Mouse (Mus musculus) small intestine, adult 2 months (tissue): ENCODE results near the gene Plekhd1.

Experiments
- CTCF ChIP-seq: fragments of 200-500 bp; IDR thresholded peaks from 2 replicates; pipeline ENCODE4 v1.5.1; 2012; ENCODE audit warnings: low read depth, mild to moderate bottlenecking, control low read depth, inconsistent platforms, low read length, moderate library complexity, mixed read lengths; ENCODE audit not compliant: insufficient replicate concordance, insufficient read length; ENCODE audit errors: extremely low read depth
- POLR2A ChIP-seq: fragments of 200-500 bp; IDR thresholded peaks from 2 replicates; pipeline ENCODE4 v1.6.1; 2012; ENCODE audit warnings: low read depth, mild to moderate bottlenecking, control low read depth, inconsistent platforms, low read length, moderate library complexity

- TF ChIP-seq CTCF, result no peak
- TF ChIP-seq POLR2A, result no peak
Measured at GRCm38 (mm10) chr12:80644506-80644868, 47.9 kb upstream of the Plekhd1 start.
